Mouse (Mus musculus) stomach, embryonic 16.5 days (tissue): Measurements from ENCODE around the gene Scn1b. TPM values are rescaled to one million over a fixed set of nuclear protein-coding genes. Genes with fewer than 3 reads are reported as not detected.

Experiments
- ATAC-seq: fragments of 200-750 bp; cut with Nextera tagmentation; 2 replicates; pipeline ENCODE4 v1.8.0; 2017; ENCODE audit warnings: moderate number of reproducible peaks, moderate TSS enrichment; ENCODE audit not compliant: insufficient read depth, low FRiP score
- H3K27ac ChIP-seq: fragments of 300-500 bp; sonication (generic); 2 replicates; pipeline ENCODE4 v1.5.1; 2014; ENCODE audit warnings: low read length
- H3K27me3 ChIP-seq: fragments of 300-500 bp; sonication (generic); 2 replicates; pipeline ENCODE4 v1.6.1; 2014; ENCODE audit warnings: low read length, control low read depth, mixed read lengths; ENCODE audit not compliant: control insufficient read depth, insufficient read depth
- H3K36me3 ChIP-seq: fragments of 300-500 bp; sonication (generic); 2 replicates; pipeline ENCODE4 v1.6.1; 2014; ENCODE audit warnings: low read length; ENCODE audit not compliant: control insufficient read depth, insufficient read depth
- H3K4me1 ChIP-seq: fragments of 300-500 bp; sonication (generic); 2 replicates; pipeline ENCODE4 v1.6.1; 2014; ENCODE audit warnings: low read length, control low read depth, mixed read lengths; ENCODE audit not compliant: control insufficient read depth, insufficient read depth
- H3K4me2 ChIP-seq: fragments of 300-500 bp; sonication (generic); 2 replicates; pipeline ENCODE4 v1.6.1; 2014; ENCODE audit warnings: low read depth, low read length, mixed read lengths
- H3K4me3 ChIP-seq: fragments of 300-500 bp; sonication (generic); replicated peaks from 2 replicates; pipeline ENCODE4 v1.5.1; 2014; ENCODE audit warnings: mild to moderate bottlenecking, low read length
- H3K9ac ChIP-seq: fragments of 300-500 bp; sonication (generic); 2 replicates; pipeline ENCODE4 v1.6.1; 2014; ENCODE audit warnings: low read length
- H3K9me3 ChIP-seq: fragments of 300-500 bp; sonication (generic); replicated peaks from 2 replicates; pipeline ENCODE4 v1.6.1; 2016; ENCODE audit warnings: low read length, control low read depth; ENCODE audit not compliant: control insufficient read depth
- WGBS: fragments of 180-500 bp; shearing (Covaris S2); extraction: QIAGEN DNeasy Blood & Tissue Kit; methylation state at CpG from one replicate; pipeline ENCODE4 v1.1.7; 2014; 5-methylcytosine and 5-hydroxymethylcytosine counted together
- polyA plus RNA-seq: library from polyadenylated mRNA; unstranded; fragments of >200 nt; fragmentation: Nextera tagmentation; extraction: Ambion mirVana; gene quantifications from 2 replicates; pipeline ENCODE4 v1.2.1, GENCODE M21; 2015

Scn1b gene
- polyA plus RNA-seq = 0.80 and 1.4 TPM in 2 replicates

DNA sequence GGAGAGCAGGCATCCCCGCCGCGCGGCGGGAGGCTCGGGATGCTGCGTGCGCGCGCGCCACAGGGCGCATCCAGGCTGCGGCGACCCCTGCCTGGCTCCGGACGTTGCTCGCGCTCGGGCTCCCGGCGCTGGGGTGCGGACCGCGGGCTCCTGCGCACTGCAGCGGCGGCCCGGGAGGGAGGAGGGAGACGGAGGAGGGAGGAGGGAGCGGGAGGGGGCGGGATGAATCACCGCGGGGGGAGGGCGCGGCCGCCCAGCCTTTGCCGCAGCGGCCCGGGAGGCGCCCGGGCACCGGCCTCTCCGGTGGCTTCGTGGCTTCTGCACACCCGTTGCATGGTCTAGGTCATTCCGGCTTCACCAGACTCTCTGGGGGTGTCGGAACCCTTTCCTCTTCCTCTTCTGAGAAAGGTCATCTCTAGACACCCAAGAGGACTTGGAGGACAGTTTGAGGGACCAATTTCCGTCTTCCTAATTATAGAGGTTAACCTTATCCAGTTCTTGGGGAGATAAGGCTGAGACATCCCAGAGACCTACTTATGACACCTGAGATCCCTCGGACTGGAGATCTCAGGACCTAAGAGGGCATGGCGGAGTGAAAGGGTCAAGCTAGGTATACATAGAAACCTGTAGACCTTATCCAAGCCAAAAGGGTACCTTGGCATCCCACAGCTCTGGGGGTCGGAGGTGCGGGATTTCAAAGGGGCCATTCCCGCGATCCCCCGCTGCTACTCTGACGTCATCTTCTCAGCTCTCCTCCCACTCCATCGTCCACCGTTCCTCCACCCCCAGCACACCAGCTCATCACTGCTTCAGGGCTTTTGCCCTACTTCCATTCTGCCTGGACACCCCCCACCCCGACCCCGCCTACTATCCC is at the start of gene Scn1b:
Gene Scn1b, minus strand, starts transcription at position 153 of the 874 bp plus-strand sequence.
- Histone ChIP-seq H3K27ac (no peak within 1 kb of the TSS), H3K4me3 (peak within 1 kb of the TSS; percentile 64), H3K27me3 (peaks cover 19% of the 10 kb centered on the region), H3K9me3 (no peaks in the 10 kb centered on the region), H3K4me2 (peak within 1 kb of the TSS; percentile 99), H3K9ac (peak within 1 kb of the TSS; percentile 80), H3K4me1 (peaks cover 5% of the 10 kb centered on the region; the same call in 1 of the 2 replicates), H3K36me3 (peaks cover 11% of the 10 kb centered on the region)
- peak; percentile 57; the same call in 1 of the 2 replicates for ATAC-seq
- WGBS = under 1% methylated on average over 58 of the region's 60 CpGs

DNA sequence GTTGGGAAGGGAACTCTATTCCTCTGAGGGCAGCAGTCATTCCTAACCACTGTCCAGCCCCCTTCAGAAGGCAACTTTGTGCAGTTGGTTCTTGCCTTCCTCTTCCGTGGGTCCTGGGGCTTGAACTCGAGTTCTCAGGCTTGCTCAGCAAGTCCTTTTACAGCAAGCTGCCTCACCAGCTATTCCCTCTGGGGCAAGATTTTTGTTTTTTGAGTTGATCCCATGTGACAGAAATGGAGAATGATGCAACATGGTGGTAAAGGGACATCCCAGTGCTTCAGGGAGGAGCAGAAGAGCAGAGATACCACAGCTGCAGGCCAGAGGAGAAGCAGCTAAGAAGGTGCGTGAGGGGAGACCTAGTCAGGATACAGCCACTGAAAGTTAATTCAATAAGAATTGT is 48.3 kb upstream of the Scn1b start:
- no peak overlapping the region for H3K27ac ChIP-seq
- H3K9ac ChIP-seq = no peak overlapping the region
- no peaks in the 10 kb centered on the region for H3K36me3 ChIP-seq
- WGBS = 84% methylated on average over 3 of the region's 3 CpGs
- H3K4me3 ChIP-seq = no peak overlapping the region
- no peaks in the 10 kb centered on the region for H3K27me3 ChIP-seq
- no peaks in the 10 kb centered on the region for H3K4me1 ChIP-seq
- H3K9me3 ChIP-seq = no peaks in the 10 kb centered on the region
- no peak for ATAC-seq
- no peak overlapping the region for H3K4me2 ChIP-seq

DNA sequence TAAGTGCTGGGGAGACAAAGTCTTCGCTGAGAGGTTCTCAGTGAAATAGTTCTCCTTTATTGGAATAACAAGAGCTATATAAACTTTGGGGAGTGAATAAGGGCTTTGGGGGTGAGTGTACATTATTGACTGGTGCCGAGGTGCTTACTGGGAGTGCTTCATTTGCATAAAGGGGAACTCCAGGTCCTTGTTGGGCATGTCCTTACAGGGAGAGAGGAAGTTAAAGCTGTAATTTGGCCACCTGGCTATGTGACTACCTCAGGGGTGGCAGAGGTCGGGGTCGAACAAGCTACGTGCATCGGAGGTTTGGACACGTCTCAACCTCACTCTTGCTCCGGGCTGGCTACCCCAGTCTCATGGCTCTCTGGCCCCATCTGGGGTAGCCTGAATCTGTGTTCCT is 47.7 kb upstream of the Scn1b start:
- H3K9ac ChIP-seq = no peak overlapping the region
- no peak for ATAC-seq
- 71% methylated on average over 8 of the region's 8 CpGs for WGBS

DNA sequence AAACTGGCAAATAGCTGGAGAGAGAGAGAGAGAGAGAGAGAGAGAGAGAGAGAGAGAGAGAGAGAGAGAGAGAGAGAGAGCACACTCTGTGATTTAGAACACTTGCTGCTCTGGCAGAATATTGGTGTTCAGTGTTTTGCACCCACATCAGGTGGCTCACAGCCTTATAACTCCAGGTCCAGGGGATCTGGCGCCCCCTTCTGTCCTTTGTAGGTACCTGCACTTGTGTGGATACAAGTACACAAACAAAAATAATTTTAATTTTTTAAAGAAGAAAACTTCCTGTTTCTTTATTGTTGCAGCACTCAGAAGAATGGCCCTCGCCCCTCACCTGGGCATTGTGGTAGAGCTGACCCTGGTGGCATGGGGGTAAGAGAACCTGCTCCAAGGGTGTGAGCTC is 45.4 kb upstream of the Scn1b start:
- ATAC-seq = no peak
- Histone ChIP-seq H3K4me1 (no peaks in the 10 kb centered on the region), H3K36me3 (no peaks in the 10 kb centered on the region), H3K27me3 (no peaks in the 10 kb centered on the region), H3K27ac (no peak overlapping the region), H3K4me3 (no peak overlapping the region), H3K9ac (no peak overlapping the region), H3K9me3 (no peaks in the 10 kb centered on the region), H3K4me2 (no peak overlapping the region)
- WGBS = 21% methylated on average over 2 of the region's 2 CpGs

More for the DNA sequence above, 47.7 kb upstream of the Scn1b start:
- Histone ChIP-seq H3K4me3 (no peak overlapping the region), H3K4me2 (no peak overlapping the region), H3K27me3 (no peaks in the 10 kb centered on the region), H3K9me3 (no peaks in the 10 kb centered on the region), H3K36me3 (no peaks in the 10 kb centered on the region), H3K27ac (no peak overlapping the region), H3K4me1 (no peaks in the 10 kb centered on the region)

DNA sequence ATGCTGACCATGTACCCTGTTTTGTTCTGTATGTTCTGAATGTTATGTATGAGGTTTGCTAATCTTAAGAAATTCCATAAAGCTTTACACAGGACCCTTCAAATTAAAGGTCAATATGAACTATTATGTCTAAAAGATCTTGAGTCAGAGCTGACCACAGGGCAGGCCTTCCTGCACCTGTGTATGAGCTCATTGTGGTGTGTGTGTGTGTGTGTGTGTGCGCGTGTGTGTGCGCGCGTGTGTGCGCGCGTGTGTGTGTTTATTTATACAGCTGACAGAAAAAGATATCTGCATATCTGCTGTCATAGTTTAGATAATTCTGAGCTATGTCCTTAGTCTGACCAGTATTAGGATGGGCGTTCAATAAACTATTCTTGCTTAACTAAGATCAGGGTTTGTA is 43.7 kb upstream of the Scn1b start:
- H3K27ac ChIP-seq = no peak overlapping the region
- no peaks in the 10 kb centered on the region for H3K4me1 ChIP-seq
- H3K4me3 ChIP-seq = no peak overlapping the region
- 86% methylated on average over 9 of the region's 9 CpGs for WGBS
- no peaks in the 10 kb centered on the region for H3K36me3 ChIP-seq
- ATAC-seq = no peak
- no peak overlapping the region for H3K4me2 ChIP-seq
- H3K9ac ChIP-seq = no peak overlapping the region
- H3K27me3 ChIP-seq = no peaks in the 10 kb centered on the region
- H3K9me3 ChIP-seq = no peaks in the 10 kb centered on the region

DNA sequence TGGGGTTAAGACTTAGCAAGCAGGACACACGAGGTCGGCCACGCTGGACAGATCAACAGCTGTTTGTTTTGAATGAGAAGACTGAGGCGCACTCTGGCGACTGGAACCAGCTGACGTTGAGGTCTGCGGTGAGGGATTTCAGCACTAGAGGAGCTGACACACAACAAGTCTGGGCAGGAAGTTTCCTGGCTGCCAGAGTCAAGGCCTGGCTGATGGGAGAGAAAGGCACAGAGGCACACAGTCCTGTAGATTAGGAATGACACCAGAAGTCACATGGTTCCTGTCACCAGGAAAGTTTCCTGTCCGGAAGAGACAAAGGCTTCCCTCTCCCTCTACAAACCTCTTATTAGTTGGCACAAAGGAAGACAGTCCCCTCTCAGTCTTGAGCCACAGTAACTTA is 41.6 kb upstream of the Scn1b start:
- Histone ChIP-seq H3K9me3 (no peaks in the 10 kb centered on the region), H3K36me3 (no peaks in the 10 kb centered on the region), H3K27ac (no peak overlapping the region), H3K4me2 (no peak overlapping the region), H3K4me1 (no peaks in the 10 kb centered on the region), H3K9ac (no peak overlapping the region), H3K27me3 (no peaks in the 10 kb centered on the region), H3K4me3 (no peak overlapping the region)
- 36% methylated on average over 8 of the region's 8 CpGs for WGBS
- ATAC-seq = peak; percentile 53

DNA sequence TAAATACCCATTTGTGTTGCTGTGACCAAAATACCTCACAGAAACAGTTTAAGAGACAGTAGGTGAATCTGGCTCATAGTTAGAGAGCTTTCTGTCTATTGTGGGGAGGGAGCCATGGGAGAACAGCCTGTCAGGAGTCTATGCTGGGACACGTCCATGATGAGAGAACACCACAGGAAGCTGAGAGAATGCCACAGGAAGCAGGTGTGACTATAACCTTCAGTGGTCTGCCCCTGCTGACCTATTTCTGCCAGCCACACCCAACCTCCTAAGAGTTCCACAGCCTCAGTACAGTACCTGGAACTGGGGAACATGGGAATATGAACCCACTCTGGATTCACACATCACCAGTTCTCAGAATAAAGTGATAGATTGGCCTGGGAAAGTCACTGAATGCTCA is 37.9 kb upstream of the Scn1b start:
- H3K27ac ChIP-seq = no peak overlapping the region
- H3K4me1 ChIP-seq = no peaks in the 10 kb centered on the region
- no peaks in the 10 kb centered on the region for H3K36me3 ChIP-seq
- no peaks in the 10 kb centered on the region for H3K9me3 ChIP-seq
- H3K4me2 ChIP-seq = no peak overlapping the region
- ATAC-seq = no peak
- H3K4me3 ChIP-seq = no peak overlapping the region
- WGBS = 50% methylated on average over 1 of the region's 1 CpGs
- H3K9ac ChIP-seq = no peak overlapping the region
- H3K27me3 ChIP-seq = no peaks in the 10 kb centered on the region

DNA sequence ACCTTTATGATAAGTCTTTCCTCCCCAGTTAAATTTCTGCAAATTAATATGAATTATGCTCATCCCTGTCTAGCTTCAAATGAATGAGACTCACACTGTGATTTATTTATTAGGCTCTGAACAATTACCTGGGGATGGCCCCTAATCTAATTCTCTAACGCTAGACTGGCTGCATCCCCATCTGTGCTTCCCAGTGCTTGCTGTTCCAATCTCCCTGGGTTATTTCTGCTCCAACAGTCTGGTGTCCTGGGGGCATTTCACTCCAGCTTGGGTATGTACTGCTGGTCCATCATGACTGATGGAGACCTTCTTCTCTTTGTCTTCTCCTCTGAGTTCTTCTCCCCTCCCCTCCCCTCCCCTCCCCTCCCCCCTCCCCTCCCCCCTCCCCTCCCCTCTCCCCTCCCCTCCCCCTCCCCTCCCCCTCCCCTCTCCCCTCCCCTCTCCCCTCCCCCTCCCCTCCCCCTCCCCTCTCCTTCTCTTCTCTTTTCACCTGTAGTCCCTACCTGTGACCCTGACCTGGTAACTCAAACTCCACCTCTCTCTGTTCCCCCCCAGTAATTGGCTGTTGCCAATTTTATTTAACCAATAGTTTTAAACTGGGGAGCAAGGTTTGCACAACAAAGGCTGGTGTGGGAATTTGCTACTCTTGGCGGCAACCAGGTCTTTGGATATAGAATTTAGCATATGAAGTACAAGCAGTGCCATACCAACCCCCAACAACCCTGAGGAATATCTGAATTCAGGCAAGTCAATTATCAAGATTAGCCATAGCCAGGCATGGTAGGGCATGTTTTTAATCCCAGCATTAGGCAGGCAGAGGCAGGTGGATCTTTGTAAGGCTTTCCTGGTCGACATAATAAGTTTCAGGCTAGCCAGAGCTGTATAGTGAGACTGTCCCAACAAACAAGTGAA is 37.1 kb upstream of the Scn1b start:
- H3K4me2 ChIP-seq = no peak overlapping the region
- H3K27ac ChIP-seq = no peak overlapping the region
- no peak overlapping the region for H3K4me3 ChIP-seq
- ATAC-seq = no peak
- no peak overlapping the region for H3K9ac ChIP-seq
- WGBS = 67% methylated on average over 3 of the region's 3 CpGs
- H3K36me3 ChIP-seq = no peaks in the 10 kb centered on the region
- H3K4me1 ChIP-seq = no peaks in the 10 kb centered on the region
- no peaks in the 10 kb centered on the region; the same call in 1 of the 2 replicates for H3K9me3 ChIP-seq
- no peaks in the 10 kb centered on the region for H3K27me3 ChIP-seq

DNA sequence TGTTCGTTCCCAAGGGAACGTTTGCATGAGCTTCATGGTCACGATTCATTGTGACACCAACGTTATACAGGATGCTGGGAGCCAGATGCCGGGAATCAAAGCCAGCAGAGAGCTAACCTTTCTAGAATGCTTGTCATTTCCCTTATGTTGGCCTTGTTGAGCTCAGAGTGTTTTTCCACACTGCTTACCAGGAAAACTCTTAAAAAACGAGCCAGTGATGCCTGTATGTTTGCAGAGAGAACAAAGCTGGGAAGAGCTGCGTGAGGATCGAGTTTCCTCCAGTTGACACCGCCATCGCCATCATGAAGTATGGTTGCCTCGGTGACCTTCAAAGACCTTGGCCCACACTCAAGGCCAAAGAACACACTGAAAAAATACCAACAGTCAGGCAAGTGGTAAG is 35.5 kb upstream of the Scn1b start:
- ATAC-seq = no peak
- no peaks in the 10 kb centered on the region; the same call in 1 of the 2 replicates for H3K9me3 ChIP-seq
- WGBS = 65% methylated on average over 11 of the region's 11 CpGs
- H3K9ac ChIP-seq = no peak overlapping the region
- no peaks in the 10 kb centered on the region for H3K36me3 ChIP-seq
- no peaks in the 10 kb centered on the region for H3K4me1 ChIP-seq
- no peak overlapping the region for H3K27ac ChIP-seq
- no peaks in the 10 kb centered on the region for H3K27me3 ChIP-seq
- no peak overlapping the region for H3K4me3 ChIP-seq
- no peak overlapping the region for H3K4me2 ChIP-seq
